Mouse (Mus musculus): ENCODE results near the gene Lyst. TPM values are rescaled to one million over a fixed set of nuclear protein-coding genes. Genes with fewer than 3 reads are reported as not detected.

The Lyst gene
- polyA plus RNA-seq, 2 experiments = 4.1 to 4.7 TPM

GRCm38 (mm10) chr13:13597896-13598295 is 7.7 kb downstream of the Lyst start:
- ATAC-seq (ENCODE audit: low FRiP score, low read depth) (no peak), DNase-seq (ENCODE audit: low spot score) (no peak)
- Histone ChIP-seq H3K9ac (ENCODE audit: low read depth, low read length, severe bottlenecking) (no peak overlapping the region), H3K4me2 (replicated peaks; ENCODE audit: low read depth, low read length, severe bottlenecking) (no peak overlapping the region), H3K27me3 (ENCODE audit: control insufficient read depth, insufficient read depth, low read length) (no peaks in the 10 kb centered on the region), H3K4me3 (replicated peaks; ENCODE audit: low read length) (no peak overlapping the region), H3K27ac (replicated peaks; ENCODE audit: low read depth, low read length) (no peak overlapping the region), H3K36me3 (ENCODE audit: control insufficient read depth, insufficient read depth, low read length) (no peaks in the 10 kb centered on the region), H3K9me3 (ENCODE audit: control insufficient read depth, low read length) (no peaks in the 10 kb centered on the region), H3K4me1 (ENCODE audit: control insufficient read depth, insufficient read depth, low read length) (no peaks in the 10 kb centered on the region)
- WGBS = 90% methylated on average over 2 of the region's 2 CpGs
- no peak for TF ChIP-seq POLR2A (IDR thresholded peaks at IDR 0.05; ENCODE audit: borderline replicate concordance, extremely low read depth, insufficient read depth, insufficient read length)

GRCm38 (mm10) chr13:13601407-13601806 is 11.2 kb downstream of the Lyst start:
- 96% methylated on average over 2 of the region's 2 CpGs for WGBS
- TF ChIP-seq POLR2A (IDR thresholded peaks at IDR 0.05; ENCODE audit: borderline replicate concordance, extremely low read depth, insufficient read depth, insufficient read length) = no peak
- ATAC-seq (ENCODE audit: low FRiP score, low read depth) = no peak

GRCm38 (mm10) chr13:13606149-13606548 is 16.0 kb downstream of the Lyst start:
- ATAC-seq (ENCODE audit: low FRiP score, low read depth) = no peak
- H3K9me3 ChIP-seq (ENCODE audit: control insufficient read depth, low read length) = no peaks in the 10 kb centered on the region
- H3K9ac ChIP-seq (ENCODE audit: low read depth, low read length, severe bottlenecking) = no peak overlapping the region
- no peak for TF ChIP-seq POLR2A (IDR thresholded peaks at IDR 0.05; ENCODE audit: borderline replicate concordance, extremely low read depth, insufficient read depth, insufficient read length)
- no peaks in the 10 kb centered on the region for H3K27me3 ChIP-seq (ENCODE audit: control insufficient read depth, insufficient read depth, low read length)
- H3K4me3 ChIP-seq (replicated peaks; ENCODE audit: low read length) = no peak overlapping the region
- H3K4me1 ChIP-seq (ENCODE audit: control insufficient read depth, insufficient read depth, low read length) = no peaks in the 10 kb centered on the region
- no peaks in the 10 kb centered on the region for H3K36me3 ChIP-seq (ENCODE audit: control insufficient read depth, insufficient read depth, low read length)
- no peak overlapping the region for H3K27ac ChIP-seq (replicated peaks; ENCODE audit: low read depth, low read length)
- DNase-seq (ENCODE audit: low spot score) = no peak
- H3K4me2 ChIP-seq (replicated peaks; ENCODE audit: low read depth, low read length, severe bottlenecking) = no peak overlapping the region

More at GRCm38 (mm10) chr13:13601407-13601806, 11.2 kb downstream of the Lyst start:
- Histone ChIP-seq H3K9ac (ENCODE audit: low read depth, low read length, severe bottlenecking) (no peak overlapping the region), H3K4me3 (replicated peaks; ENCODE audit: low read length) (no peak overlapping the region), H3K27me3 (ENCODE audit: control insufficient read depth, insufficient read depth, low read length) (no peaks in the 10 kb centered on the region), H3K4me1 (ENCODE audit: control insufficient read depth, insufficient read depth, low read length) (no peaks in the 10 kb centered on the region), H3K27ac (replicated peaks; ENCODE audit: low read depth, low read length) (no peak overlapping the region), H3K4me2 (replicated peaks; ENCODE audit: low read depth, low read length, severe bottlenecking) (no peak overlapping the region), H3K9me3 (ENCODE audit: control insufficient read depth, low read length) (no peaks in the 10 kb centered on the region), H3K36me3 (ENCODE audit: control insufficient read depth, insufficient read depth, low read length) (no peaks in the 10 kb centered on the region)
- no peak for DNase-seq (ENCODE audit: low spot score)

- H3K4me2 ChIP-seq (replicated peaks; ENCODE audit: low read depth, low read length, severe bottlenecking) = no peak overlapping the region
- H3K27me3 ChIP-seq (ENCODE audit: control insufficient read depth, insufficient read depth, low read length) = no peaks in the 10 kb centered on the region
- H3K27ac ChIP-seq (replicated peaks; ENCODE audit: low read depth, low read length) = no peak overlapping the region
- TF ChIP-seq POLR2A (IDR thresholded peaks at IDR 0.05; ENCODE audit: borderline replicate concordance, extremely low read depth, insufficient read depth, insufficient read length) = no peak
- WGBS = 39% methylated on average over 1 of the region's 1 CpGs
- DNase-seq (ENCODE audit: low spot score) (no peak), ATAC-seq (ENCODE audit: low FRiP score, low read depth) (no peak)
- H3K9ac ChIP-seq (ENCODE audit: low read depth, low read length, severe bottlenecking) = no peak overlapping the region
- H3K4me3 ChIP-seq (replicated peaks; ENCODE audit: low read length) = no peak overlapping the region
- no peaks in the 10 kb centered on the region for H3K36me3 ChIP-seq (ENCODE audit: control insufficient read depth, insufficient read depth, low read length)
- H3K9me3 ChIP-seq (ENCODE audit: control insufficient read depth, low read length) = no peaks in the 10 kb centered on the region
- H3K4me1 ChIP-seq (ENCODE audit: control insufficient read depth, insufficient read depth, low read length) = no peaks in the 10 kb centered on the region
These were observed 18.1 kb downstream of the Lyst start for GRCm38 (mm10) chr13:13608311-13608710.

- Histone ChIP-seq H3K4me3 (replicated peaks; ENCODE audit: low read length) (no peak overlapping the region), H3K9ac (ENCODE audit: low read depth, low read length, severe bottlenecking) (no peak overlapping the region), H3K27ac (replicated peaks; ENCODE audit: low read depth, low read length) (no peak overlapping the region), H3K36me3 (ENCODE audit: control insufficient read depth, insufficient read depth, low read length) (no peaks in the 10 kb centered on the region), H3K4me1 (ENCODE audit: control insufficient read depth, insufficient read depth, low read length) (no peaks in the 10 kb centered on the region), H3K9me3 (ENCODE audit: control insufficient read depth, low read length) (no peaks in the 10 kb centered on the region), H3K4me2 (replicated peaks; ENCODE audit: low read depth, low read length, severe bottlenecking) (no peak overlapping the region), H3K27me3 (ENCODE audit: control insufficient read depth, insufficient read depth, low read length) (no peaks in the 10 kb centered on the region)
- WGBS = 68% methylated on average over 2 of the region's 2 CpGs
- no peak for ATAC-seq (ENCODE audit: low FRiP score, low read depth)
- TF ChIP-seq POLR2A (IDR thresholded peaks at IDR 0.05; ENCODE audit: borderline replicate concordance, extremely low read depth, insufficient read depth, insufficient read length) = no peak
- DNase-seq (ENCODE audit: low spot score) = no peak
These were observed 19.5 kb downstream of the Lyst start for GRCm38 (mm10) chr13:13609655-13610054.

GRCm38 (mm10) chr13:13612882-13613281 is 22.7 kb downstream of the Lyst start:
- no peaks in the 10 kb centered on the region for H3K9me3 ChIP-seq (ENCODE audit: control insufficient read depth, low read length)
- no peak for TF ChIP-seq POLR2A (IDR thresholded peaks at IDR 0.05; ENCODE audit: borderline replicate concordance, extremely low read depth, insufficient read depth, insufficient read length)
- ATAC-seq (ENCODE audit: low FRiP score, low read depth) (no peak), DNase-seq (ENCODE audit: low spot score) (no peak)
- H3K4me2 ChIP-seq (replicated peaks; ENCODE audit: low read depth, low read length, severe bottlenecking) = no peak overlapping the region
- no peaks in the 10 kb centered on the region for H3K27me3 ChIP-seq (ENCODE audit: control insufficient read depth, insufficient read depth, low read length)
- H3K36me3 ChIP-seq (ENCODE audit: control insufficient read depth, insufficient read depth, low read length) = 0 out of 2 replicates have a peak, but pooled peaks cover 5% of the 10 kb centered on the region
- no peaks in the 10 kb centered on the region for H3K4me1 ChIP-seq (ENCODE audit: control insufficient read depth, insufficient read depth, low read length)
- H3K9ac ChIP-seq (ENCODE audit: low read depth, low read length, severe bottlenecking) = no peak overlapping the region
- no peak overlapping the region for H3K27ac ChIP-seq (replicated peaks; ENCODE audit: low read depth, low read length)
- WGBS = 83% methylated on average over 1 of the region's 1 CpGs
- H3K4me3 ChIP-seq (replicated peaks; ENCODE audit: low read length) = no peak overlapping the region

Data from limb, embryonic 14.5 days (tissue).